Mouse (Mus musculus) activated CD4-positive, CD25-positive, alpha-beta regulatory T cell, adult 4 months (primary cell): ENCODE measurements around the gene Gpr182. TPM values are rescaled to one million over a fixed set of nuclear protein-coding genes. Genes with fewer than 3 reads are reported as not detected.

Source experiments
- ATAC-seq: one replicate; pipeline ENCODE4 v1.8.0; 2017
- polyA plus RNA-seq, 2 experiments: library from polyadenylated mRNA; unstranded; fragments of 100-300 nt; shearing (Covaris generic); gene quantifications; one replicate each; pipeline ENCODE4 v1.2.1; 2017

The Gpr182 gene
- polyA plus RNA-seq, 2 experiments from 2014 or later, result 0.15 to 0.22 TPM

- ATAC-seq, result no peak
These were observed 13.2 kb downstream of the Gpr182 start for GRCm38 (mm10) chr10:127738151-127738882.

- ATAC-seq, result no peak
These were observed 14.0 kb downstream of the Gpr182 start for GRCm38 (mm10) chr10:127737552-127737951.

DNA sequence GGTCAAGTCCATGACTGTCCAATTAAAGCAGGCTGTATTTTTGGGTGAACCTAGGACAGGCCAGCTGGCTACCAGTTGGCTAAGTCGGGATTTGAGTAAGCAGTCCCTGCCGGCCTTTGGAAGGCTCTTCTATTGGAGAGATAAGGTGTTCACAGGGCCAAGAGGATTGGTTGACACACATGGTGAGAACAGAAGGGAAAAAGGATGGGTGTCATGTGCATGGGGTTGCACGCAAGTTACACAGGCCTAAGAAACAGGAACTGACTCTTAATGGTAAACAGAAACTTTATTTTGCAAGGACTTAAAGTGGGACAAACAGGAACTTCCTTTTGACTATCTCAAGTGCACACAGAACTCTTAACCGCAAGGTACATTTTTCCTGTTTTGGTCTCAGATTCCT is 14.6 kb downstream of the Gpr182 start:
- no peak for ATAC-seq

GRCm38 (mm10) chr10:127736266-127736665 is 15.3 kb downstream of the Gpr182 start:
- no peak for ATAC-seq

DNA sequence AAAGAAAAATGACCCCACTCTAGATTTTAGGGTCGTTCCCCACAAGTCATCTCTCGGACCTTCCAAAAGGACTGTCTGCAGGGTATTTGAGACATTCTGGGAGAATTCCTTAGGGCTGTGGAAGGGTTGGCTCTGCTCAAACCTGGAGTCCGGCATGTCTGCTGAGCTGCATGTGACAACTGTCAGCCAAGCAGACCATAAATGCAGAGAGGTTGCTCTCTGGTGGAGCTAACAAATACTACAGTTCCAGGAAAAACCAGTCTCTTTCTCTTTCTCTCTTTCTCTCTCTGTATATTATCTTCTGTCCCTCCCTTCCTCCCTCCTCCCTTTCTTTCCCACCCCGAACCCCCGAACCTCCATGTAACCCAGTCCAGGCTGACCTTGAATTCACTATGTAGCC is 17.1 kb downstream of the Gpr182 start:
- ATAC-seq, result no peak

DNA sequence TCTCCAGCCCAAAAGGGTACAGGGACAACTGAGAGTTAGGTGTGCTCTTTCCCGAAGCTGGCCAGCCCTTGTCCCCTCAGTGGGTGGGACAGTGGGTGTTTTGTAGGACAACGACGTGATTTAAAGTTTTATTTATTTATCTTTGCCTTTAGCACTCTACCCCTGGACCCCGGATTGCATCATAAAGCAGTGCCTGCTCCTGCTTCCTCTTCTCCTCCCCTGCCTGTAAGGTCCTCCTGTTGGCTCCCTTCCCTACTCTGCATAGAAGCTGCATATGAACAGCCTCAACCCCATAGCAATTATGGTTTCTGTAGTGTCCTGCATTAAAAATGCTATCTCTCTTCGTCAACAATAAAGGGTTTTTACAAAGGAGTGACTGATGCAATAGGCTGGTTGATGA is 20.1 kb downstream of the Gpr182 start:
- no peak for ATAC-seq

GRCm38 (mm10) chr10:127730933-127731310 is 20.6 kb downstream of the Gpr182 start:
- no peak for ATAC-seq

- no peak for ATAC-seq
These were observed 21.1 kb downstream of the Gpr182 start for GRCm38 (mm10) chr10:127730285-127730932.

- ATAC-seq, result no peak
These were observed 23.1 kb downstream of the Gpr182 start for GRCm38 (mm10) chr10:127728437-127728836.

DNA sequence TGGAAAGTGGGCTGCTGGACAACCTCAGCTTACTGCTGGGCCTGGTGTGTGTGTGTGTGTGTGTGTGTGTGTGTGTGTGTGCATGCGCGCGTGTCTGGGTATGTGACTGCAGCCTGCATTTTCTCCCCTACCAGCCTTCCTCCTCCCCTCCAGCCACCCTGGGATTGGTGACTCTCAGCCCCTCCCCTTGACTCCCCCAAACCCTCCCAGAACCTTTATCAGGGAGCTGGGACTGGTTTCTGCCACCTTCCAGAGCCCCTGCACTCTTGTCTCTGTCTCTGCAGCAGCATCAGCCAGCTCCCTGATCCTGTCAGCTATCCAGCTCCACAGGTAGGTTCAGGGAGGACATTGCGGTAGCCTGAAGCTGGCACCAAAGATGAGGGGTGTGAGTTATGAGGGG is 26.4 kb downstream of the Gpr182 start:
- no peak for ATAC-seq

GRCm38 (mm10) chr10:127724178-127724577 is 27.4 kb downstream of the Gpr182 start, which contains the start of gene Tac2:
TSS of gene Tac2 (plus strand) at chr10:127724478.
- ATAC-seq, result no peak

DNA sequence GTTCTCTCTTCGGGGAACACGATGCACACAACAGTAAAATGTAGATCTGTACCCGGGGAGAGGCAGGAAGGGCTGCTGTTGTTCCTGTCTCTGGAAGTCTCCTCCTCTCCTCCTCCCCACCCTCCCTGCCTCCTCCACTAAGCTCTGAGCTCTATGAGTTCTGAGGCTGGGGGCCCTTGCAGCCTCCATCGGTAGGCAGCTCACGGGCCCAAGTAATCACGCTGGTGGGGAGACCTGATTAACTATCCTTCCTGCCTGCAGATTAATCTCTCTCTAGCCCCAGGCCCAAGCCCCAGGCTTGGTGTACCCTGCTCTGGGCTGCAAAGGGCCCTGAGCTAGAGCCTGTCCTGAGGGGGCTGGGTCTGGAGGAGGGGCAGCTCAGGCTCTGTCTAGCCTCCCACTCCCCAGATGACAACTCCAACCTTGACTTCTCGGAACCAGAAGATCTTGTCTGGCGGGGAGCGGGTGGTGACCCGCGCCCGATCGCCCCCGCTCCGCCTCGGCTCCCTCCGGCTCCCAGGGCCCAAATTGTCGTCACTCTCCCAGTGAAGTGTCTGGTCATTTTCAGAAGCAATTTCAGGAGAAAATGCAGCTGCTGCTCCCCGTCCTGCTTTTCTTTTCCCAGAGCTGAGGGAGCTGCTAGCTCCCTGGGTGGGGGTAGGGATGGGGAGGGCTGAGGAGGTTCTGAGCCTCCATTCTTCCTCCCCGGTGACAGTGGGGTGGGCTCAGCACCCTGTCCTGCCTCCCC is 29.7 kb downstream of the Gpr182 start:
- no peak for ATAC-seq

DNA sequence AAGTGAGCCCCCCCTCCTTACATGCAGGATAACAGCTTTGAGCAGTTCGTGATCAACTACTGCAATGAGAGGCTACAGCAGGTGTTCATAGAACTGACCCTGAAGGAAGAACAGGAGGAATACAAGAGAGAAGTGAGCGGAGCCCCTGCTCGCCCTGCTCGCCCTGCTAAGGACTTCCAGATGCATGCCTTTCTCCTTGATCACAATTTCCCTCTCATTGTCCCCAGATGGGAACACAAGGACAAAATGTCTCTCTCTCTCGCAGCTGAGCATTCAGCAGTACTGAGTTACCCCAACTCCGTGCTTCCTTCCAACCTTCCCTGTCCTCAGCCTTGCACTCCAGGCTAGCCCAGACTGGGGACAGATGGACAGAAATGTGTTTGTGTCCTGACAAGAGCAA is 38.8 kb downstream of the Gpr182 start:
- no peak for ATAC-seq

GRCm38 (mm10) chr10:127710331-127710730 is 41.2 kb downstream of the Gpr182 start:
- ATAC-seq, result no peak

- ATAC-seq, result no peak
These were observed 42.6 kb downstream of the Gpr182 start for GRCm38 (mm10) chr10:127708850-127709370.

DNA sequence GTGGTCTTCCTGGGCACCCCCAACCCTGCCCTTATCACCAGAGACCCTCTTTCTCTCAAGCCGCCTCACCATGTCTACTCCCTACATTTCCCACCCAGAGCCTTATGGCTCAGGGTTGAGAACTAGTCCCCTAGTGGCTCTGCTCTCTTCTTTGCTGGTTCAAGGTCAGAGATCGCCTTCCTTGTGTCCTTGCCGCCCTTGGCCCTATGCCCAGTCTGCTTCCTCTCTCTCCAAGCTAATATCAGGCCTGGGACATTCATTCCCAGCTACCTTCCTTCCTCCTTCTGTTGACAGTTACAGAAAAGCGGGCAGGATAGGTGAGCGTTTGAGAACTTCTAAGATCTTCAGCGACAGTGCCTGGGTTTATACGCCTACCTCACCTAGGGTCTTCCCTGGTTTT is 43.8 kb downstream of the Gpr182 start:
- ATAC-seq, result no peak

DNA sequence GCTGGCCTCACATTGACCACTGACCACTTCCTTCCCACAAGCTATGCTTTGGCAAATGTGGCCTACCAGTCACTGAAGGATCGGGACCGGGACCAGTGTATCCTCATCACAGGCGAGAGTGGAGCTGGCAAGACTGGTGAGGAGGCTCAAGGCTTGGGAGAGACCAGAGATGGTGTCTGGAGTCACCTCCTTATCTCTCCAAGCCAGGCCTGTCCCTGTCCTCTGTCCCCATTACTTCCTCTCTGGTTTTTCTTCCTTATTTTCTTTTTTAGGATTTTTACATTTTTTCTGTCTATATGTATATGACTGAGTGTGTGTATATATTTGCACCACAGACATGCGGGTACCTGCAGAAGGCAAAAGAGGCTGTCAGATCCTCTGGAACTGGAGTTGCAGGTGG is 45.7 kb downstream of the Gpr182 start:
- no peak for ATAC-seq

DNA sequence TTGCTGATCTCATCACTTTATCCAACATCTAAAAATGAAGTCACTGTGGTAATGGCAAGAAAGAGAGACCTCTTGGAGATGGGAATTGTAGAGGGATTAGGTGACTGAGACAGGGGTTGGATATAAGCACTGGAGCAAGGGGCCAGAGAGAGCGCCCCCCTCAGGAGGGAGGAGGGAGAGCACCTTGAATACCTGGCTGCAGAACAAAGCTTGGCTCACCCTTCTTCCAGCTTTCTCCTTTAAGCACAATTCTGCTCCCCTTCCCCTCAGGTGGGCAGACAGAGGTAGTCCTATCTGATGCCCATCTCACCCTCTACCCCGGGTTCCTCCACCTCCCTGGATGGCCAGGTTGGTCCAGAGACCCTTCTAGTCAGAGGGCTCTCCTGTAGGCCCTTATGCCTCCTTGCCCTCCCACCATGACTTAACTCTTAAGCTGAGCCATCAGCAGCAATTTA is 46.7 kb downstream of the Gpr182 start, which contains the start of gene Myo1a:
TSS of gene Myo1a (plus strand) at position 405 of the 455 bp plus-strand sequence.
- no peak for ATAC-seq

- ATAC-seq, result no peak
These were observed 47.2 kb downstream of the Gpr182 start for GRCm38 (mm10) chr10:127704293-127704692.

DNA sequence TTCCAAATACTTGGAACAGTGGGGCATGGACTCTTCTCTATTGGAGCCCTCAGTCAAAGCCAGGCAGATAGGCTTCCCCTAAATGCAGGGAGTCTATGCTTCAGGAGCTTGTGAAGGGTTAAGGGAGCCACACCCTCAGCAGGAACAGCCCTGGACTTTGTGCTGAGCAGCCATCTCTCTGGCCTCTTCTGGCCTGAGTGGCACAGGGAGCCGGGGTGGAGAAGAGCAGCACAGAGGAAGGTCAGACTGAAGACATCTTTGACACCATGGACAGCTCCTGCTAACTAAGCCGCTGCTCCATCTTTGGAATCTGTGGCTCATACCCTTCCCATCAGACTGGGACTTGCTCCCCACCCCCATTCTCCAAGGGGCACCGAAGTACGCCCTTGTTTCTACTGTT is 48.2 kb downstream of the Gpr182 start:
- ATAC-seq, result no peak

DNA sequence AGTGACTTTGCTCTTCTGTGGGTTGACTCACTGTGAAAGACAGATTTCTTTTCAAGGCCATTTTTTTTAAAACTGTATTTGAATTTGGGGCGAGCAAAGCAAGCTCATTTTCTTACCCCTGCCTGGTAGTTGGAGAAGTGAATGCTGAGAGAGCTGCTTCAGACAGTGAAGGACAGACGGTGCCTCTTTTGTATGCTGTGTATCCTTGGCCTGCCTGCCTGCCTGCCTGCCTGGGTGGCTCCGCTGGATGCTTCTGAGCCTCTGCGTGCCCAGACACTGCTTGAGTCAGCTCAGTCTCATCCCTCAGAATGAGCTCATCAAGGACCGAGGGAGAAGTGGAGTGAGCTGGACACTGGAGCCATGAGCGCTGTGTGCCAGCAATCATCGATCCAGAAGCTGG is 52.6 kb downstream of the Gpr182 start:
- ATAC-seq, result no peak
